Mouse (Mus musculus) spleen, postnatal 14 days (tissue): ENCODE data around the gene Mrrf.

Experiments used
- DNase-seq, 2 experiments: peaks; one replicate each; pipeline ENCODE4 v3.0.0; 2021 to 2022; ENCODE audit warnings: low spot score in 2 of 2

Mrrf gene

GRCm38 (mm10) chr2:36200813-36201212 is 64.6 kb downstream of the Mrrf start:
- no peak for DNase-seq

GRCm38 (mm10) chr2:36201756-36202610 is 65.8 kb downstream of the Mrrf start:
- DNase-seq, result no peak

GRCm38 (mm10) chr2:36202611-36202880 is 66.4 kb downstream of the Mrrf start:
- DNase-seq, result no peak

GRCm38 (mm10) chr2:36203011-36203825 is 67.0 kb downstream of the Mrrf start:
- DNase-seq, result peak in 1 of 2 experiments; percentile 49

- no peak for DNase-seq
Measured at GRCm38 (mm10) chr2:36204595-36204994, 68.4 kb downstream of the Mrrf start.

- DNase-seq, result no peak
Measured at GRCm38 (mm10) chr2:36207071-36207470, 70.9 kb downstream of the Mrrf start.

GRCm38 (mm10) chr2:36210796-36211195 is 74.6 kb downstream of the Mrrf start:
- no peak for DNase-seq

GRCm38 (mm10) chr2:36211785-36212184 is 75.6 kb downstream of the Mrrf start:
- no peak for DNase-seq

GRCm38 (mm10) chr2:36213108-36213507 is 76.9 kb downstream of the Mrrf start:
- no peak for DNase-seq

- DNase-seq, result peak; percentile 58 to 75
Measured at GRCm38 (mm10) chr2:36214023-36214422, 77.8 kb downstream of the Mrrf start.

- no peak for DNase-seq
Measured at GRCm38 (mm10) chr2:36214425-36214824, 78.2 kb downstream of the Mrrf start.

- no peak for DNase-seq
Measured at GRCm38 (mm10) chr2:36215203-36215739, 79.1 kb downstream of the Mrrf start.

- DNase-seq, result no peak
Measured at GRCm38 (mm10) chr2:36216546-36216945, 80.4 kb downstream of the Mrrf start.

- DNase-seq, result no peak
Measured at GRCm38 (mm10) chr2:36216953-36217573, 80.9 kb downstream of the Mrrf start.

- DNase-seq, result no peak
Measured at GRCm38 (mm10) chr2:36217692-36218233, 81.6 kb downstream of the Mrrf start.

- no peak for DNase-seq
Measured at GRCm38 (mm10) chr2:36220106-36220505, 83.9 kb downstream of the Mrrf start.

GRCm38 (mm10) chr2:36220891-36221290 is 84.7 kb downstream of the Mrrf start:
- no peak for DNase-seq

- DNase-seq, result no peak
Measured at GRCm38 (mm10) chr2:36222168-36222848, 86.1 kb downstream of the Mrrf start.

- no peak for DNase-seq
Measured at GRCm38 (mm10) chr2:36223436-36223835, 87.2 kb downstream of the Mrrf start.

GRCm38 (mm10) chr2:36224153-36224552 is 88.0 kb downstream of the Mrrf start:
- DNase-seq, result no peak

GRCm38 (mm10) chr2:36224599-36224998 is 88.4 kb downstream of the Mrrf start:
- DNase-seq, result no peak
